Mouse (Mus musculus) subcutaneous adipose tissue, adult 2 months (tissue): ENCODE results near the gene Vmn1r58. TPM values are rescaled to one million over a fixed set of nuclear protein-coding genes. Genes with fewer than 3 reads are reported as not detected.

Source experiments
- polyA plus RNA-seq: library from polyadenylated mRNA; depleted of rRNA; stranded (reverse); fragments of >200 nt; gene quantifications from 2 replicates; pipeline ENCODE4 v1.2.3, GENCODE M21; 2012; ENCODE audit warnings: low replicate concordance; rRNA removed

Vmn1r58 gene
- polyA plus RNA-seq = not detected in 2 replicates

GRCm38 (mm10) chr7:5413296-5413695 is at the start of gene Vmn1r58:
Vmn1r58 (minus strand) TSS chr7:5413396.

GRCm38 (mm10) chr7:5456674-5457073 is 43.5 kb upstream of the Vmn1r58 start, which contains the start of gene Vmn1r59:
Vmn1r59 (minus strand) TSS chr7:5456774.

Other genes with a start within 250 kb of the Vmn1r58 start
- not detected in 2 replicates for gene Vmn1r56, start 216.6 kb downstream of the Vmn1r58 start, polyA plus RNA-seq
- gene Vmn1r57, start 194.9 kb downstream of the Vmn1r58 start, polyA plus RNA-seq = not detected in 2 replicates
- gene Gm5065, start 62.9 kb downstream of the Vmn1r58 start, polyA plus RNA-seq = not detected in 2 replicates
- not detected in 2 replicates for gene Nlrp2, start 62.4 kb downstream of the Vmn1r58 start, polyA plus RNA-seq
- gene Vmn1r59, start 43.4 kb upstream of the Vmn1r58 start, polyA plus RNA-seq = not detected in 2 replicates
- not detected in 2 replicates for gene Vmn2r28, start 80.6 kb upstream of the Vmn1r58 start, polyA plus RNA-seq
- gene Vmn1r60, start 133.9 kb upstream of the Vmn1r58 start, polyA plus RNA-seq = not detected in 2 replicates
- gene Vmn1r61, start 199.9 kb upstream of the Vmn1r58 start, polyA plus RNA-seq = not detected in 2 replicates